Mouse (Mus musculus) spleen, postnatal 4 days (tissue): ENCODE measurements at regions not wholly inside any gene's neighbourhood (a gene's known extent, or its start where the extent isn't known, plus 50 kb on each side); places are given as distances from the start of the nearest gene placed in this dataset.
"Not testable (repeated sequence)": the region's sequence is repeated elsewhere in the genome, so short reads cannot be mapped to it uniquely, and the experiment has no call there.

Experiments used
- DNase-seq, 2 experiments: peaks; one replicate each; pipeline ENCODE4 v3.0.0; 2022; ENCODE audit warnings: low spot score in 2 of 2

- no peak for DNase-seq
Measured at GRCm38 (mm10) chr15:60333573-60334306, 317.3 kb upstream of the 4933412E24Rik start.

GRCm38 (mm10) chr15:60317577-60317976 is 301.2 kb upstream of the 4933412E24Rik start:
- no peak for DNase-seq

GRCm38 (mm10) chr15:60315210-60315609 is 298.8 kb upstream of the 4933412E24Rik start:
- DNase-seq = no peak

- no peak for DNase-seq
Measured at GRCm38 (mm10) chr15:60309909-60310308, 293.5 kb upstream of the 4933412E24Rik start.

- no peak for DNase-seq
Measured at GRCm38 (mm10) chr15:60308968-60309367, 292.6 kb upstream of the 4933412E24Rik start.

GRCm38 (mm10) chr15:60308126-60308525 is 291.7 kb upstream of the 4933412E24Rik start:
- DNase-seq = no peak

GRCm38 (mm10) chr15:60303501-60303900 is 287.1 kb upstream of the 4933412E24Rik start:
- DNase-seq = no peak

GRCm38 (mm10) chr15:60301939-60302338 is 285.5 kb upstream of the 4933412E24Rik start:
- DNase-seq = no peak

- DNase-seq = no peak
Measured at GRCm38 (mm10) chr15:60285321-60285720, 268.9 kb upstream of the 4933412E24Rik start.

- DNase-seq = no peak
Measured at GRCm38 (mm10) chr15:60280378-60280777, 264.0 kb upstream of the 4933412E24Rik start.

GRCm38 (mm10) chr15:60253661-60254060 is 237.2 kb upstream of the 4933412E24Rik start:
- not testable (repeated sequence) for DNase-seq

- no peak for DNase-seq
Measured at GRCm38 (mm10) chr15:60226335-60226938, 210.0 kb upstream of the 4933412E24Rik start.

- no peak for DNase-seq
Measured at GRCm38 (mm10) chr15:60195070-60195469, 178.7 kb upstream of the 4933412E24Rik start.

GRCm38 (mm10) chr15:60193157-60193556 is 176.7 kb upstream of the 4933412E24Rik start:
- DNase-seq = no peak

GRCm38 (mm10) chr15:60187002-60187715 is 170.7 kb upstream of the 4933412E24Rik start:
- DNase-seq = no peak

GRCm38 (mm10) chr15:60141554-60142070 is 125.2 kb upstream of the 4933412E24Rik start:
- no peak for DNase-seq

- no peak for DNase-seq
Measured at GRCm38 (mm10) chr15:60136671-60137070, 120.3 kb upstream of the 4933412E24Rik start.

- no peak for DNase-seq
Measured at GRCm38 (mm10) chr15:60134515-60134914, 118.1 kb upstream of the 4933412E24Rik start.

- no peak for DNase-seq
Measured at GRCm38 (mm10) chr15:60132701-60133100, 116.3 kb upstream of the 4933412E24Rik start.

- no peak for DNase-seq
Measured at GRCm38 (mm10) chr15:60124461-60124860, 108.0 kb upstream of the 4933412E24Rik start.

- no peak for DNase-seq
Measured at GRCm38 (mm10) chr15:60119926-60120325, 103.5 kb upstream of the 4933412E24Rik start.

- no peak for DNase-seq
Measured at GRCm38 (mm10) chr15:60111885-60112284, 95.5 kb upstream of the 4933412E24Rik start.
